Mouse (Mus musculus): Measurements from ENCODE around the gene Trmt2b.
"Not testable (repeated sequence)": the region's sequence is repeated elsewhere in the genome, so short reads cannot be mapped to it uniquely, and the experiment has no call there.

Trmt2b gene

GRCm38 (mm10) chrX:134276275-134277160 lies at the start of gene Trmt2b:
TSS of gene Trmt2b (minus strand) at chrX:134276984.
- peak; percentile 33 for DNase-seq (ENCODE audit: low spot score)

- DNase-seq (ENCODE audit: low spot score) = no peak
Measured at GRCm38 (mm10) chrX:134319153-134319932, 42.6 kb upstream of the Trmt2b start.

GRCm38 (mm10) chrX:134311193-134311592 lies 34.4 kb upstream of the Trmt2b start:
- DNase-seq (ENCODE audit: low spot score) = not testable (repeated sequence)

- DNase-seq (ENCODE audit: low spot score) = no peak
Measured at GRCm38 (mm10) chrX:134308275-134308634, 31.5 kb upstream of the Trmt2b start.

- peak; percentile 66 for DNase-seq (ENCODE audit: low spot score)
Measured at GRCm38 (mm10) chrX:134307534-134308274, 30.9 kb upstream of the Trmt2b start, which contains the start of gene Cenpi. TSS of gene Cenpi (plus strand) at chrX:134308084.

GRCm38 (mm10) chrX:134303287-134303686 lies 26.5 kb upstream of the Trmt2b start:
- DNase-seq (ENCODE audit: low spot score) = no peak

GRCm38 (mm10) chrX:134300219-134300618 lies 23.4 kb upstream of the Trmt2b start:
- DNase-seq (ENCODE audit: low spot score) = no peak

- DNase-seq (ENCODE audit: low spot score) = no peak
Measured at GRCm38 (mm10) chrX:134297195-134297594, 20.4 kb upstream of the Trmt2b start.

GRCm38 (mm10) chrX:134296737-134297136 lies 20.0 kb upstream of the Trmt2b start:
- no peak for DNase-seq (ENCODE audit: low spot score)

- peak; percentile 9 for DNase-seq (ENCODE audit: low spot score)
Measured at GRCm38 (mm10) chrX:134296301-134296700, 19.5 kb upstream of the Trmt2b start.

- DNase-seq (ENCODE audit: low spot score) = no peak
Measured at GRCm38 (mm10) chrX:134287305-134287704, 10.5 kb upstream of the Trmt2b start.

- no peak for DNase-seq (ENCODE audit: low spot score)
Measured at GRCm38 (mm10) chrX:134285791-134286190, 9.0 kb upstream of the Trmt2b start.

- DNase-seq (ENCODE audit: low spot score) = no peak
Measured at GRCm38 (mm10) chrX:134285102-134285501, 8.3 kb upstream of the Trmt2b start.

- DNase-seq (ENCODE audit: low spot score) = no peak
Measured at GRCm38 (mm10) chrX:134280531-134280930, 3.7 kb upstream of the Trmt2b start.

- no peak for DNase-seq (ENCODE audit: low spot score)
Measured at GRCm38 (mm10) chrX:134275715-134276114, 1.1 kb downstream of the Trmt2b start.

GRCm38 (mm10) chrX:134262129-134262528 lies 14.7 kb downstream of the Trmt2b start:
- DNase-seq (ENCODE audit: low spot score) = no peak

- no peak for DNase-seq (ENCODE audit: low spot score)
Measured at GRCm38 (mm10) chrX:134261191-134261590, 15.6 kb downstream of the Trmt2b start.

GRCm38 (mm10) chrX:134248202-134248601 lies 28.6 kb downstream of the Trmt2b start:
- no peak for DNase-seq (ENCODE audit: low spot score)

- no peak for DNase-seq (ENCODE audit: low spot score)
Measured at GRCm38 (mm10) chrX:134245946-134246345, 30.8 kb downstream of the Trmt2b start.

GRCm38 (mm10) chrX:134238266-134238665 lies 38.5 kb downstream of the Trmt2b start:
- no peak for DNase-seq (ENCODE audit: low spot score)

GRCm38 (mm10) chrX:134233048-134233447 lies 43.7 kb downstream of the Trmt2b start:
- DNase-seq (ENCODE audit: low spot score) = no peak

GRCm38 (mm10) chrX:134221856-134222255 lies 54.9 kb downstream of the Trmt2b start, which contains the start of gene Nox1:
TSS of gene Nox1 (minus strand) at chrX:134221956.
- no peak for DNase-seq (ENCODE audit: low spot score)

Measured in ovary, postnatal 14 days (tissue).